Mouse (Mus musculus) lung, postnatal 36 days (tissue): ENCODE measurements around the gene Steap3.

Source experiments
- DNase-seq: peaks from one replicate; pipeline ENCODE4 v3.0.0; 2022; ENCODE audit warnings: mixed read lengths

The Steap3 gene

DNA sequence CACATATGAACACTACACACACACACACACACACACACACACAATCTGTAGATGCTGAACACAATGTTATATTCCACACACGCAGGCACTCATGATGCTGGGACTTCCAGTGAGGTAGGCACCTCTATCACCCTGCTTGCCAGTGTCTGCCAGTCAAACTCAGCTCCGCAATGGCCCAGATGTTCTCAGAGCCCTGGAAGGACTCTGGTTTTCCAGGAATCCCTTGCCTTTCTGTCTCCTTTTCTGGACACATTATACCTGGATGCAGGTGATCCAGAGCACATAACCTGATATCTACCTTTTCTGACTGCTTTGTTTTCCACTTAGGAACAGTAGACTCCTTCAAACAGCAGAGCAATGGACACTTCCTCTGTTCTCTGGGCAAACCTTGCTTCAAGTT lies 75.8 kb downstream of the Steap3 start:
- no peak for DNase-seq

DNA sequence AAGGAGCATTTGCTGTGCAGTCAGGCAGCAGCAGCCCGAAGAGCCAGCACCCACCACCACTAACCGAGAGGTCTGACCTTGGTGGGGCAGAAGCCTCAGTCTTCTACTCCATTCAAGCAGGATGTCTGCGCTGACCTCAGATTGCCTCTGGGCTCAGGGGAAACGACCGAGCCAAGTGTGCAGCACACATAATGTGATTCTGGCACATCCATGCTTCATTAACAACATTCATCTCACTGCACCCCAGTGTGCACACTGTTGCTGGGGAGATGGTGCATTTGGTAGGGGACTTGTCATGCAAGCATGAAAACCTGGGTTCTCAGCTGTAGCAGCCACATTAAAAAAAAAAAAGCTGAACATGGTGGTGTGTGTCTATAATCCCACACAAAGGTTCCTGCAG lies 76.6 kb downstream of the Steap3 start:
- no peak for DNase-seq

DNA sequence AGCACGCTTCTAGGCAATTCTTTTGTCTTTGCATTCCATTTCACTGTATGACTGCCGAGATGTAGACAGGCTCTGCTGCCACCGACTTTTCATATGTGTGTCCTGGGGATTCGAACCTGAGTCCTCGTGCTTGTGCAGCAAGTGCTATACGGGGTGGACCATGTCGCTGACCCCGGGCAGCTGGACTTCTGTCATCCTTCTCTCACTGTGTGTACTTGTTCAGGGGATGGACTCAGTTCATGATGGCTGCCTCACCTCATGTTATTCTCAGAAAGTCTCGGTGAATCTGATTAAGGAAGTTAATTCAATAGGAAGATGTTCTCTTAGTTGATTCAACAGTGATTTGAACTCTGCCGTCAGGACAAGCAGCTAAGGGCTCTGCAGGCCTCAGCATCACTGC lies 78.9 kb downstream of the Steap3 start:
- no peak for DNase-seq

DNA sequence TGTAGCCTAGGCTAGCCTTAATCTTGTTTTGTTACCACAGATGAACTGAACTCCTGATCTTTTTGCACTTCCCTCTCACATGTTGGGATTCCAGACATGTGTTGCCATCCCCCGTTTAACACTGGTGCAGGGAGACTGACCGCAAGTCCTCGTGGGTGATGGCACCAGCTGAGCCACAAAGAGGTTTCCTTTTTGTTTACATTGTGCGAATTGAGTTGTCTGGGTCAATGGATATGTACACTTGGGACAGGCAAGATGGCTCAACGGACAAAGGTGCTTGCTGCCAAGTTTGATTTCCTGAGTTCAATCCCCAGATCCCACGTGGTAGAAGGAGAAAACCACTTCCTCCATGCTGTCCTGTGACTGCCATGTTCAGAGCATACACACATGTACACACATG lies 80.2 kb downstream of the Steap3 start:
- no peak for DNase-seq

DNA sequence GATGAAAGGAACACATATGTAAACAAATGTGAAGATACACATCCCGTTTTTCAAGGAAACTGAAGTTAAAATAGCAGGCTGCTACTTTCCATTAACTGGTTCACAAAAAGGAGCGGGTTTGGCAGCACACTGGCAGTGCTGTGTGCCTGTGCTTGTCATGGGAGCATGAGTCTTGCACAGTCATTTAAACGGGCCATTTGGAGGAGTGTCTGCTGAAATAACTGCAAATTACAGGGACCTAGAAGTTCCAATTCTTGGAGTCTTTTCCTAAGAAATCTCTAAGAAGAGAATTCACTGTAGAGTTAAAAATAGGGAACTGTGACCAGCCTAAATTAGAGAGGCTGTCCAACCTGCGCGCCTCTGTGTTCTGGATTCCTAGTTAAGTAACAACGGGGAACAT lies 81.6 kb downstream of the Steap3 start:
- no peak for DNase-seq

DNA sequence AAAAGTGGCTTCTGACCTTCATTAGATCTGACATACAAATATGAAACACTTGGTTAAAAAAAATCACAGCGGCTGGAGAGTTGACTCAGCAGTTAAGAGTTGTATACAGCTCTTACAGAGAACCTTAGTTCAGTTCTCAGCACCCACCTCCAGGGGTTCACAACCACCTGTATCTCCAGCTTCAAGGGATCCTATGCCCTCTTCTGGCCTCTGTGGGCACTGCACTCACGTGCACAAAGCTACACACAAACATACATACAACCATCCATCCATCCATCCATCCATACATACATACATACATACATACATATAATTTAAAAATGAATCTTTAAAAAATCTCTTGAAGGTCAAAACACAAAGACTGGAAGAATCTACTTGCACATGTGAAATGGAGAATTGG lies 82.2 kb downstream of the Steap3 start:
- DNase-seq, result no peak

DNA sequence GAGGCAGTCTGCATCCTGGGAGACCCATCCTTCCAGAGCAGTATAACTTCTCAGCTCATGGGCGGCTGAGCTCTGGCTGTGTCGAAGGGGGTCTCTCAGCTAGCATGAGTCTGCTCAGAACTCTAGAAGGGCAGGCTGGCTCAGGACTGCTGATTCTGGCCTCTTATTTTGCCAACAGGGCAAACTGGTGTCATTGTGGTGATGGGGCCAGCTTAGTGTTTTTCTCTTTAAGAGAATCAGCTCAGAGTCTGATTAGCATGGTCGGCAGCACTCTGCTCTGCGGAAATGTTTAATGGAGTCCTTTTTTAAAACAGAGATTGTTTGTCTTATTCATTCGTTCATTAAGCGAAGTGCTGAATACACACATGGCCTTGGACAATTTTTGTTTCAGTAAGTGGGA lies 83.3 kb downstream of the Steap3 start:
- no peak for DNase-seq

DNA sequence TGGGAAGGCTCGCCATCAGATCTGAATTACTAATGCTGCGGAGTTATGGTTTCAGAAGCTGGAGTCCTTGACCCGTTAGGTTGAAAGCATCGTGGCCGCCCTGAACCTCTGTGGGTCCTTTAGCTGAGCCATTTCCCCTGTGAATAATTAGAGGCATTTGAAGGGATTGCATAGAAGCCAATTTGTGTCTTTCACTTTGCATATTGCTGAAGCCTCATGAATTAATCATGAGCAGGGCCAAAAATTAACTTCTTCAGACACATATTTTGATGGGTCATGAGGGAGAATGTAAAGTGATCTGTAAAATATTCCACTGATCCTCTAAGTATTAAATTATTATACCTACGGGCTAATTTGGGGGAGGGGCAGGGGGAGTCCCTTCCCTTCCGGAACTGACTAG lies 85.4 kb downstream of the Steap3 start:
- no peak for DNase-seq

DNA sequence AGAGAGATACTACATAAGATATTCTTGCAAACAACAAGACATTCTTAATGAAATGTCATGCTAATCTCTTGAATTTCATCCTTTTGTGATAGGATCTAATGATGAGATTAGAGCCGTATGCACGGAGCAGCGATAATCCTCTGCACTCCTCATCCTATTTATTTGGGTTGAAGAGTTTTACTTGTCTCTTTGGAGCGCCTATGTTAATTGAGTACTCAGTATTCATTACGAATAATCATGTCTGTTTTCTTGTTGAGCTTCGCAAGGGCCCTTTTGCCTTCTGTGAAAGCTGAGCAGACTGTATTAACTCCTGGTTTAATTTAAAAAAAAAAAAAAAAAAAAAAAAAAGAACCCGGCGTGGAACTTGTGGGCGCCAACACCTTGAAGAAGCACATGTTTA lies 85.8 kb downstream of the Steap3 start:
- DNase-seq, result no peak

DNA sequence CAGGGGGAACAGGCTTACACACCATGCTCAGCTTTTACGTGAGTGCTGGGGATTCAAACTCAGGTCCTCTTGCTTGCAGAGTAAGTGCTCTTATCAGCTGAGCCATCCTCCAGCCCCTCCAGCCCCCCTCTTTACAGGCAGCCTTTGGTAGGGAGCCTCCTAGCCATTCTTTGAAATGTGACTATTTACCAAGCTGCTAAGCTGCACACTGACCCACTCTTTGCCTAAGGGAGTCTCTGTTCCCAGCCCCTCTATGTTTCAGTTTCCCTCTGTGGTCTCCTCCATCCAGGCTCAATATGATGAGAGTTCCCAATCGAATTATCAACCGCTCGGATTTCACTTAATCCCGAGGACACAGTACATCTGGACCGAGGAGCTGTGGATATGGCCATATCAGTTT lies 86.3 kb downstream of the Steap3 start:
- DNase-seq, result no peak

DNA sequence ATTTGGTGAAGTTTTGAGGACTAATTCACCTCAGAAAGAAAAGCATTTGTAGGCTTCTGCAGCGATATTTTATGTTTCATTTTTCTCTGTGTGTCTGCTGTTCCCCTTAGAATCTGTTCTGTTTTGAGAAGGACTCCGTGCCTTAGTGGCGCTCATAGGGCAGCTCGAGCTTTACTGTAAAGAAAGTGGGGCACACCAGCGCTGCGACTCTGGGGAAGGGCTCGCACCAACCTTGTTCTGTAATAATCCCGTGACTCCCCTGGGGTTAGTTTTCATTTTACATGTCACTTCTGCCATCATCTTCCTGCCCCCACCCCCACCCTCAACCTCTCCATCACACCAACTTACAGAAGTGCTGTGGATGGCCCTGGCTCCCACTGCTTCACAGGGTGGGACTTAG lies 95.4 kb downstream of the Steap3 start:
- no peak for DNase-seq

DNA sequence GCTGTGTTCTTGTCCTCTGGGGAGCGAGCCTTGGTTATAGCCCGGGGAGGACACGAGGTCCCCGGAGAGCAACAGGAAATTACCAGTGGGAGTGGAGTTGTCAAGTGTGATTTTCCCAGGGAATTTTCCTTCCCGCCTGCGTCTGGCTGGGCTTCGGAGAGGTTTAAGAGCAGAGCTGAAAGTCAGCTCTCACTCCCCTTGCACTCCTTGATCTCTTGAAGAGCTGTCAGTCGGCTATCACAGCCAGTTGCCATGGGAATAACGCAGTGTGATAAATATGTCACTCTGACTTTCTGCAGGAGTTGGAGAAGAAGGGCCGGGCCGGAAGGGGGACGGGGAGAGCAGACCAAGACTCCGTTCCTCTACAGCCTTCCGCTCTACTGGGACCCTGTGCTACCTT lies 96.2 kb downstream of the Steap3 start:
- DNase-seq, result peak; percentile 57

DNA sequence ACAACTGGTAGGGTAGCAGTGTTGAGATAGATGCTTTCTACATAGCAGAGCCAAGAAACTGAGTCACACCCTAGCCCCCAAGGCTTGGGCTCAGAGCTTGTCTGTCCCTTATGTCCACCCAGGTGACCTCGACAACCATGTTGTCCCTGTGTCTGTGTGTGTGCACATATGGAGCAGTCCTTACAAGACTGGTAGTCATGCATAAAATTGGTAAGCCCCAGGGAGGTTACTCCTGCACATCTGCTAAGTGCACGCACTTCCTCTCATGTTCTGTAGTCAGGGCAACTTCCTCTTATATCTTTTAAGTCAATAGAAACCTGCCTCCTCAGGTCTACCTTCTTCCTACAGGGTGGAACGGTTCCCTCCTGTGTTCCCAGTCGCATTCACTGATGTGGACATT lies 97.5 kb downstream of the Steap3 start:
- DNase-seq, result no peak

DNA sequence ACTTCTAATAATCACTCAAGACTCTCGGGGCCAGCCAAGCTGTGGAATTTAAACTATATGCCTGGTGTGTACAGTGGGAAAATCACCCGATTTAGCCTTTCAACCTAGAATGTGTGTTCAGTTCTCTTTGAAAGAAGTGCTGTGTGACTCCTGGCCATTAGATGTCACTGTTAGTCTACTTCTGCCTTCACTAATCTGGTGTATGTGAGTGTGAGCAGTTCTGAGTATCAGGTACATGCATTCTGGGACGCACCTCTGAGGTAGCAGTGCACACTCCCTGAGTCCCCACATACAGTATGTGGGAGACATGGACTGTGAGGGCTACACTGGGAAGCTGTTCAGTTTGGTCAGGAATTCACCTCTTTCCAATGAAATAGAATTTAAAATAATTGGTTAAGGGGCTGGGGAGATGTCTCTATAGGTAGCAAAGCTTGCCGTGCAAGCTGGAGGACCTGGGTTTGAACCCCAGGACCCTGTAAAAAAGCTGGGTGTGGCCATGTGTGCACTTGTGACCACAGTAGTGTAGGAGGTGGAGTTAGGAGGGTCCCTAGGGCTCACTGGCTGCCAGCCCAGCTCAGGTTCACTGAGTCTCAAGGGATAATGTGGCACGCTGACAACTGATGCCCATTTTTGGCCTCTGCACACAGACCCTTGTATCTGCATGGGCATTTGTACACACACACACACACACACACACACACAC lies 100.5 kb downstream of the Steap3 start:
- DNase-seq, result peak; percentile 38

DNA sequence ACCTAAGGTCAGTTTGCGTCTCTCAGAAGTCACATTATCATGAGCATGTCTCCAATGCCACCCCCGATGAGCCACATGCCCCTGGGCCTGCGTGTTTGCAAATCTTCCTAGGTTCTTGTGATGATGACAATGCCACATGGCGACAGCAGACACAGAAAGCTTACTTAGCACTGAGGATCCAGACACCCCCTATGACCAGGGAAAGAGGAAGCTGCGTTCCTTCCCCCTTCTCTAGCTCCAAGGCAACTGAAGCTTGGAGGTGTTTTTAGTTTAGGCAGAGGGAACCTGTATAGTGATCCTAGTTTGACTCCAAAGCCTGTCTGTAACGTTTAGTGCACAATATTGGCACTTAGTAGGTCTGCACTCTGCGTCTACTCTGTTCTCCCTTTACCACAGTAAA lies 102.2 kb downstream of the Steap3 start:
- DNase-seq, result no peak

DNA sequence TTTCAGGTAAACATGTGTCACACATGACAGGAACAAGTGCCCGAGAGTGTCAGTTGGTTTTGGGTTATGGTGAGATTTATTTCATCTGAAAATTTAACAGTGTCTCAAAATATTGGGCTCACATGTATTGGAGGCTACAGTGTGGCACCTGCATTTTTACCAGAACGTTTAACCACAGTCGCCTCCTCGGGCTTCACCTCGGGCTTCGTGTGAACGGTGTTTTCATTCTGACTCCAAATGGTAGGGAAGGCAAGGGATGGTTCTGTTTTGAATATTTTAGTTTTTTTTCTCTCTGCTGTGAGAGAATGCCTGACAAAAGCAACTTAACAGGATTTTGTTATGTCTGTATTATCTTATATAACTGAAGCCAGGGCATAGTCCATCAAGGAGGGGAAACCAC lies 103.8 kb downstream of the Steap3 start:
- DNase-seq, result no peak

DNA sequence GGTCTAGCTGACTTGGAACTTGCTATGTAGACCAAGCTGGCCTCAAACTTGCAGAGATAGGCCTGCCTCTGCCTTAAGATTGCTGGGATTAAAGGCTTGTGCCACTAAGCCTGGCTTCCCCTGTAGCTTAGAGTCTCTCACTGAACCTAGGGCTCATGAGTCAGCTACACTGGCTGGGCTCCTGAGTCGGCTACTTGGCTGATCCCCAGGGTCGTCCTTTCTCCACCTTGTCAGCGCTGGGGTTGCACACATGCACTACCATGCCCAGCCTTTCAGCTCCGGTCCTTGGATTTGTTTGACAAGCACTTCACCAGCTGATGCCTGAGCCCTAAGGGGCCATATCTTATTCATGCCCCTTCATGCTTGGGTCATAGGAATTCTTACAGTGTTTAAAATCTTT lies 104.5 kb downstream of the Steap3 start:
- DNase-seq, result no peak

DNA sequence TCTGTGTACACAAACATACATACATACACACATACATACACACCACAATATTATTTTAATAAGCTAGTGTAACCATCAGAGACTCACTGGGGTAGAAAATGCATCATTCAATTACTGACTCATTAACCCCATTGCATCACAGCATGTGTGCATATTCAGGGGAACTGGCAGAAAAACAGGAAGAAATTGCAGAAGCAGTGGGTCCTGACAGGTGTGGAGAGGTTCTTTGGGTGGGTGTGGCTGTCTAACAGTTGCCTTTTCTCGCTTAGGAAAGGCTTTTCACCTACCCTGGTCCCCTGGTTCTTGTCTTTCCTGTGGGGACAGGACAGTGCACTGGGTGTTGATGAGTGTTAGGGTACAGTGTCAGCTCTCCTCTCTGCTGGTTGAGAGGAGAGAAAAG lies 109.9 kb downstream of the Steap3 start:
- no peak for DNase-seq

DNA sequence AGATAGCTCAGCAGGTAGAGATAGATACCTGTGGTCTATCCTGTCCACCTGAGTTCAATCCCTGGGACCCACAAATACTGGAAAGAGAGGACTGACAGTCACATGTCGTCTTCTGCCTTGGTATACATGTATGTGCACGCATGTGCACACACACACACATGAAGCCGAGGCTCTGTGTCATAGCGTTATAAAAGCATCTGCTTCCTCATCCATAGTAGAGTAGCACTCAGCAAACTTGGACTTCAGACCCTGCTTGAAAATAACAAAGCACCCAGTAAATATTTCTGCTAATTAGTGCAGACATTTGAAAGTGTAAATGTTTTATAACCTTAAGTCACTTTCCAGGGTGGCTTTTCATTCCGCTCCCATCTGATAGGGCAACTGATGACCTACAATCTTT lies 111.0 kb downstream of the Steap3 start:
- DNase-seq, result no peak

DNA sequence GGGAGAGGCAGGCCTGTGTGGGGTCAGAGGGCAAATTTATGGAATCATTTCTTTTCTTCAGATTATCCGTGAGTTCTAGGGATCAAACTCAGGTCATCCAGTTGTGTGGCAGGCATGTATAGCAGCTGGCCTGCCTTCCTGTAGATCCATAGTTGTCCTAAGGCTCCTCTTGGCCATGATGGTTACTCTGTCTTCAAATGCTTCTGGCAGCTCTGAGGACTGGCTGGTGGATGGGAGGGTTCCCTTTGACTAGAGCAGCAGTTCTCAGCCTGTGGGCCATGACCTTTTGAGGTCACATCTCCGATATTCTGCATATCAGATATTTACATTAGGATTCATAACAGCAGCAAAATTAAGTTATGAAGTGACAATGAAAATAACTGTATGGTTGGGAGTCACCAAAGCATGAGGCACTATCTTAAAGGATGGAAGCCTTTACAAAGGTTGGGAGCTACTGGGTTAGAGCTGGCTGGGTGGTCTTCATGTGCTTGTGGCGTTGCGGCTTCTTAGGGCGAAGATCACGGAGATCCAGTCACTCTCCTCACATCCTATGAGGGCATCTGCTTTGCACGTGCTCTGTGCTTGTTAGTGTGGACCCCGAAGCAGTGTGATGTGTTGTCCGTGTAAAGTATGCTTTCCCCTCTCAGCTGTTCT lies 113.9 kb downstream of the Steap3 start:
- DNase-seq, result no peak

DNA sequence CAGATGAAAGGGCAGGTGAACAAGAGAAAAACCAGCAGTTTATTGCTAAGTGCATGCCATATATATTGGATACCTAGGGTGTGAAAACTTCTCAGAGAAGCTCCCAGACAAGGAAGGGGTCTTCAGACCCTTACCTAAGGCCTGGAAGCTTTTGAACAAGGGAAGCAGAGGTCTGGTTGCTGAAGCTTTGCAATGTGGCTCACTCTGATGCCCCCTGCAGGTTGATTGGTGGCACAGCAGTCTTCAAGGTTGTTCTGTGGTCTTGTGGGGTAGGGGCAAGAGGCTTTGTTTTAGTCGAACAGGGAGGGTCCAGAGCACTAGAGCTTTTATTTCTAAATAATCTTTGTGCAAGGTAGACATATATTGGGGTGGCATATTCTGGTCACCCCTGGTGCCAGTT lies 117.2 kb downstream of the Steap3 start:
- DNase-seq, result peak; percentile 58

DNA sequence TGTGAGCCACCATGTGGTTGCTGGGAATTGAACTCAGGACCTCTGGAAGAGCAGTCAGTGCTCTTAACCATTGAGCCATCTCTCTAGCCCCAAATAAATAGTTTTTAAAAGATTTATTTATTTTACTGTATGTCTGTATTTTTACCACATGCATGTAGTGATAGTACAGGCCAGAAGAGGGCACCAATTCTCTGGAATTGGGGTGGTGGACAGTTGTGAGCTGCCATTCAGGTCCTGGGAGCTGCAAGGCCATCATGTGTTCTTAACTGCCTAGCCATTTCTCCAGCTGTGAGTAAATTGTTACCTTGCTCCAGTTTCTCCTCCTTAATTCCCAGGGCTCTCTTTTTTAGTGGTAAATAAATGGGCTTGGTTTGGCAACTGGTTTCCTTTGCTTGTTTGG lies 118.3 kb downstream of the Steap3 start:
- peak; percentile 59 for DNase-seq

DNA sequence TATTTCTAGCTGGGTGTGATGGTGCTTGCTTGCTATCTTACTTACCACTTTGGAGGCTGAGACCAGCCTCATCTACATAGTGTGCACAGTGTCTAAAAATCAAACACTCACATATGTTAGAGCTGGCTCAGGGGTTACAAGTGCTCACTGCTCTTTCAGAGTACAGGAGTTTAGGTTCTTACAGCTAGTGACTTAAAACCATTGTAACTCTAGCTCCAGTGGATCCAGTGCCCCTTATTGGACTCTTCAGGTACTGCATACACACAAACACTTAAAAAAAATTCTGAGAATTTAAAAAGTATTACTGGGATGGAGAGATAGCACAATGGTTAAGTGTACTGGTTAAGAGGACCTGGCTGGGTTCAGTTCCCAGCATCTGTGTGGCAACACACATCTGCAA lies 125.5 kb downstream of the Steap3 start:
- DNase-seq, result peak; percentile 48

DNA sequence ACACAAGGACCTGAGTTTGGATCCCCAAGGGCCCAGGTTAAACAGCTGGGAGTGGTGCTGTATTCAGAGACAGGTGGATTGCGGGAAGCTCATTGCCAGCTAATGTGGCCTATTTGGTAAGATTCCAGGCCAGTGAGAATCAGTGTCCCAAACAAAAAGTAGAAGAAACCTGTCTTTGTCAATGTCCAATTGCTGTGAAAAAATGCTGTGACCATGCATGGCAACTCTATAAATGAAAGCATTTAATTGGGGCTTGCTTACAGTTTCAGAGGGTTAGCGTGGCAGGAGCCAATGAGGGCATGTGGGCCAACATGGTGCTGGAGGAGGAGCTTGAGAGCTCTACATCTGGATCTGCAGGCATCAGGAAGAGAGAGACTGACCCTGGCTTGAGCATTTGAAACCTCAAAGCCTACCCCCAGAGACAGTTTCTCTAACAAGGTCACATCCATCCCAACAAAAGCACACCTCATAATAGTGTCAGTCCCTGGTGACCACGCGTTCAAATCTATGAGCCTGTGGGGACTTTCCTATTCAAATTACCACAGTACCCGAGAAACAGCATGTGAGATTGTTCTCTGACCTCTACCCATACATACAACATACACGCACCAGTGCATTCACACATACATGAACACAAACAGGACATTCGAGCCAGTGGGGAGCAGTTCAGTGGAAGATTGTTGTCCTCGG lies 126.8 kb downstream of the Steap3 start:
- no peak for DNase-seq

DNA sequence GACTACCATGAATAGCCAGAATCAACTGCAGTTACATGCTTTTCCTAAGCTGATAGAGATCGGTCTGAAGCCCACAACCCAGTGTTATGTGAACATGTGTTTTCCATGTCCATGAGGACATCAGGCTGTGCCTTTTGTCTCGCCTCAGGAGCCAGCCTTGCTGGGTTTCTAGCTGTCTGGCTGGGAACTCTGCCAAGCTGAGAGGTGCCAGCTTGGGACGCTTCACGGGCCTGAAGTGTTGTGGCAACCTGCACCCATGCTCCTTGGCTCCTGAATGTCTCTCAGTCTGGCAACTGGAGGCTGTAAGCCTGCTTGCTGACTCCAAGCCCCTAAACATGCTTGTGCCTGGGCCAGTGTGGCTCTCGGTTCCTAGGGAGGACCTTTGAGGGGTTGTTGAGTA lies 130.0 kb downstream of the Steap3 start:
- peak; percentile 23 for DNase-seq
